Mouse (Mus musculus): ENCODE measurements around the gene Unc5c. TPM values are rescaled to one million over a fixed set of nuclear protein-coding genes. Genes with fewer than 3 reads are reported as not detected.
A peak's percentile ranks its signal among the peaks of the same experiment; 100 is the strongest.

Unc5c gene
- total RNA-seq, 2 experiments from 2014 or later: 37.1 to 37.7 TPM

- DNase-seq (ENCODE audit: low spot score in 2 of 2): no peak
These were observed 38.3 kb downstream of the Unc5c start for GRCm38 (mm10) chr3:141503331-141503730.

GRCm38 (mm10) chr3:141509772-141510171 lies 44.8 kb downstream of the Unc5c start:
- no peak for DNase-seq (ENCODE audit: low spot score in 2 of 2)

- DNase-seq (ENCODE audit: low spot score in 2 of 2): no peak
These were observed 46.4 kb downstream of the Unc5c start for GRCm38 (mm10) chr3:141511253-141512038.

- no peak for DNase-seq (ENCODE audit: low spot score in 2 of 2)
These were observed 63.7 kb downstream of the Unc5c start for GRCm38 (mm10) chr3:141528751-141529150.

GRCm38 (mm10) chr3:141529599-141529998 lies 64.6 kb downstream of the Unc5c start:
- no peak for DNase-seq (ENCODE audit: low spot score in 2 of 2)

- DNase-seq (ENCODE audit: low spot score in 2 of 2): no peak
These were observed 68.8 kb downstream of the Unc5c start for GRCm38 (mm10) chr3:141533861-141534260.

GRCm38 (mm10) chr3:141536857-141537256 lies 71.8 kb downstream of the Unc5c start:
- DNase-seq (ENCODE audit: low spot score in 2 of 2): no peak

- DNase-seq (ENCODE audit: low spot score in 2 of 2): no peak
These were observed 73.1 kb downstream of the Unc5c start for GRCm38 (mm10) chr3:141538120-141538519.

GRCm38 (mm10) chr3:141540749-141541148 lies 75.7 kb downstream of the Unc5c start:
- no peak for DNase-seq (ENCODE audit: low spot score in 2 of 2)

- DNase-seq (ENCODE audit: low spot score in 2 of 2): no peak
These were observed 82.4 kb downstream of the Unc5c start for GRCm38 (mm10) chr3:141547341-141547814.

- peak in 1 of 2 experiments; percentile 20 for DNase-seq (ENCODE audit: low spot score in 2 of 2)
These were observed 84.6 kb downstream of the Unc5c start for GRCm38 (mm10) chr3:141549661-141550060.

GRCm38 (mm10) chr3:141552960-141553359 lies 87.9 kb downstream of the Unc5c start:
- no peak for DNase-seq (ENCODE audit: low spot score in 2 of 2)

- no peak for DNase-seq (ENCODE audit: low spot score in 2 of 2)
These were observed 92.1 kb downstream of the Unc5c start for GRCm38 (mm10) chr3:141557072-141557471.

GRCm38 (mm10) chr3:141575076-141575688 lies 110.2 kb downstream of the Unc5c start:
- no peak for DNase-seq (ENCODE audit: low spot score in 2 of 2)

GRCm38 (mm10) chr3:141577382-141577781 lies 112.4 kb downstream of the Unc5c start:
- no peak for DNase-seq (ENCODE audit: low spot score in 2 of 2)

- DNase-seq (ENCODE audit: low spot score in 2 of 2): no peak
These were observed 116.3 kb downstream of the Unc5c start for GRCm38 (mm10) chr3:141581190-141581891.

GRCm38 (mm10) chr3:141581892-141582214 lies 116.8 kb downstream of the Unc5c start:
- no peak for DNase-seq (ENCODE audit: low spot score in 2 of 2)

- no peak for DNase-seq (ENCODE audit: low spot score in 2 of 2)
These were observed 118.2 kb downstream of the Unc5c start for GRCm38 (mm10) chr3:141583180-141583579.

GRCm38 (mm10) chr3:141589392-141590012 lies 124.5 kb downstream of the Unc5c start:
- DNase-seq (ENCODE audit: low spot score in 2 of 2): no peak

GRCm38 (mm10) chr3:141593249-141593648 lies 128.2 kb downstream of the Unc5c start:
- no peak for DNase-seq (ENCODE audit: low spot score in 2 of 2)

- no peak for DNase-seq (ENCODE audit: low spot score in 2 of 2)
These were observed 129.1 kb downstream of the Unc5c start for GRCm38 (mm10) chr3:141594120-141594519.

- peak in 1 of 2 experiments; percentile 17 for DNase-seq (ENCODE audit: low spot score in 2 of 2)
These were observed 130.1 kb downstream of the Unc5c start for GRCm38 (mm10) chr3:141595073-141595472.

Data from layer of hippocampus, postnatal 10 days (tissue).